Mouse (Mus musculus) thymus, adult 2 months (tissue): ENCODE measurements around the gene Ralgapa1. TPM values are rescaled to one million over a fixed set of nuclear protein-coding genes. Genes with fewer than 3 reads are reported as not detected.
A peak's percentile ranks its signal among the peaks of the same experiment; 100 is the strongest.

Experiments used
- DNase-seq: peaks from one replicate; pipeline ENCODE4 v3.0.0; 2021
- H3K27ac ChIP-seq: fragments of 200-500 bp; 2 replicates; pipeline ENCODE4 v1.5.1; 2012; ENCODE audit warnings: low read length, control low read depth; ENCODE audit not compliant: control insufficient read depth, insufficient read depth
- H3K27me3 ChIP-seq: fragments of 200-500 bp; 2 replicates; pipeline ENCODE4 v1.6.1; 2012; ENCODE audit warnings: mild to moderate bottlenecking, low read length, moderate library complexity, mixed read lengths; ENCODE audit not compliant: control insufficient read depth, insufficient read depth
- H3K36me3 ChIP-seq: fragments of 200-500 bp; 2 replicates; pipeline ENCODE4 v1.6.1; 2012; ENCODE audit warnings: mild to moderate bottlenecking, low read length, moderate library complexity; ENCODE audit not compliant: control insufficient read depth, insufficient read depth
- H3K4me1 ChIP-seq: fragments of 200-500 bp; replicated peaks from 2 replicates; pipeline ENCODE4 v1.6.1; 2012; ENCODE audit warnings: low read length; ENCODE audit not compliant: control insufficient read depth, insufficient read depth
- H3K4me3 ChIP-seq: fragments of 200-500 bp; 2 replicates; pipeline ENCODE4 v1.5.1; 2012; ENCODE audit warnings: mild to moderate bottlenecking, low read length, control low read depth, moderate library complexity; ENCODE audit not compliant: control insufficient read depth, insufficient read depth
- CTCF ChIP-seq: fragments of 200-500 bp; IDR thresholded peaks from 2 replicates; pipeline ENCODE4 v1.5.1; 2012; ENCODE audit warnings: mild to moderate bottlenecking, control low read depth, low read length, moderate library complexity, borderline replicate concordance; ENCODE audit not compliant: control insufficient read depth, poor library complexity, insufficient read depth; ENCODE audit errors: extremely low read depth
- POLR2A ChIP-seq: fragments of 200-500 bp; IDR thresholded peaks from 2 replicates; pipeline ENCODE4 v1.6.1; 2012; ENCODE audit warnings: mild to moderate bottlenecking, low read length, control low read depth, moderate library complexity; ENCODE audit not compliant: control insufficient read depth, poor library complexity, insufficient read depth; ENCODE audit errors: extremely low read depth
- WGBS: fragments of 180-500 bp; shearing (Covaris S2); methylation state at CpG from one replicate; pipeline ENCODE4 v1.1.7; 2018; 5-methylcytosine and 5-hydroxymethylcytosine counted together
- polyA plus RNA-seq: library from polyadenylated mRNA; depleted of rRNA; stranded (reverse); fragments of >200 nt; gene quantifications from 2 replicates; pipeline ENCODE4 v1.2.3, GENCODE M21; 2012

The Ralgapa1 gene
- polyA plus RNA-seq, 1 experiment: 29.5 TPM

- 3% methylated on average over 6 of the region's 6 CpGs for WGBS
- H3K36me3 ChIP-seq: no peaks in the 10 kb centered on the region
- no peaks in the 10 kb centered on the region for H3K27me3 ChIP-seq
- no peak overlapping the region for H3K4me3 ChIP-seq
- H3K4me1 ChIP-seq: no peaks in the 10 kb centered on the region
- TF ChIP-seq POLR2A (no peak), CTCF (no peak)
- H3K27ac ChIP-seq: no peak overlapping the region
- DNase-seq: no peak
These were observed 251.3 kb downstream of the Ralgapa1 start for GRCm38 (mm10) chr12:55569676-55570075.

GRCm38 (mm10) chr12:55568466-55568865 is 252.5 kb downstream of the Ralgapa1 start:
- no peaks in the 10 kb centered on the region for H3K27me3 ChIP-seq
- no peak for TF ChIP-seq CTCF
- no peak for TF ChIP-seq POLR2A
- no peaks in the 10 kb centered on the region for H3K36me3 ChIP-seq
- no peak overlapping the region for H3K27ac ChIP-seq
- 84% methylated on average over 3 of the region's 3 CpGs for WGBS
- no peak for DNase-seq
- H3K4me1 ChIP-seq: no peaks in the 10 kb centered on the region
- no peak overlapping the region for H3K4me3 ChIP-seq

GRCm38 (mm10) chr12:55566837-55567236 is 254.1 kb downstream of the Ralgapa1 start:
- Histone ChIP-seq H3K27me3 (no peaks in the 10 kb centered on the region), H3K36me3 (no peaks in the 10 kb centered on the region), H3K4me1 (no peaks in the 10 kb centered on the region), H3K27ac (no peak overlapping the region), H3K4me3 (no peak overlapping the region)
- 93% methylated on average over 5 of the region's 5 CpGs for WGBS
- TF ChIP-seq POLR2A: no peak
- no peak for TF ChIP-seq CTCF
- DNase-seq: no peak

- TF ChIP-seq POLR2A (no peak), CTCF (no peak)
- WGBS: 92% methylated on average over 9 of the region's 9 CpGs
- H3K4me3 ChIP-seq: no peak overlapping the region
- no peaks in the 10 kb centered on the region for H3K4me1 ChIP-seq
- peak; percentile 9 for DNase-seq
- H3K27ac ChIP-seq: no peak overlapping the region
- no peaks in the 10 kb centered on the region for H3K27me3 ChIP-seq
- no peaks in the 10 kb centered on the region for H3K36me3 ChIP-seq
These were observed 255.1 kb downstream of the Ralgapa1 start for GRCm38 (mm10) chr12:55565867-55566266.

- Histone ChIP-seq H3K4me3 (no peak within 1 kb of the TSS), H3K4me1 (no peaks in the 10 kb centered on the region), H3K27ac (no peak within 1 kb of the TSS), H3K36me3 (no peaks in the 10 kb centered on the region), H3K27me3 (no peaks in the 10 kb centered on the region)
- TF ChIP-seq POLR2A (no peak), CTCF (no peak)
- 98% methylated on average over 19 of the region's 19 CpGs for WGBS
- DNase-seq: no peak
These were observed 255.8 kb downstream of the Ralgapa1 start, which contains the start of gene Aldoart2 for GRCm38 (mm10) chr12:55565206-55565605. Gene Aldoart2, plus strand, starts transcription at chr12:55565239.

GRCm38 (mm10) chr12:55564187-55564963 is 256.6 kb downstream of the Ralgapa1 start:
- peak; percentile 7 for DNase-seq
- H3K27ac ChIP-seq: no peak overlapping the region
- H3K4me1 ChIP-seq: no peaks in the 10 kb centered on the region
- H3K36me3 ChIP-seq: no peaks in the 10 kb centered on the region
- no peak for TF ChIP-seq POLR2A
- no peak for TF ChIP-seq CTCF
- H3K27me3 ChIP-seq: no peaks in the 10 kb centered on the region
- WGBS: 92% methylated on average over 9 of the region's 9 CpGs
- H3K4me3 ChIP-seq: no peak overlapping the region

- Histone ChIP-seq H3K36me3 (no peaks in the 10 kb centered on the region), H3K4me3 (no peak overlapping the region), H3K27me3 (no peaks in the 10 kb centered on the region), H3K27ac (no peak overlapping the region), H3K4me1 (no peaks in the 10 kb centered on the region)
- DNase-seq: no peak
- TF ChIP-seq CTCF (no peak), POLR2A (no peak)
- WGBS: 81% methylated on average over 3 of the region's 3 CpGs
These were observed 257.2 kb downstream of the Ralgapa1 start for GRCm38 (mm10) chr12:55563742-55564141.
